Mouse (Mus musculus) bone marrow macrophage, adult 2 months (primary cell): ENCODE measurements at regions not wholly inside any gene's neighbourhood (a gene's known extent, or its start where the extent isn't known, plus 50 kb on each side); places are given as distances from the start of the nearest gene placed in this dataset.

Source experiments
- H3K27ac ChIP-seq: 2 replicates; pipeline ENCODE4 v1.5.1; 2012; ENCODE audit warnings: low read depth, low read length; ENCODE audit not compliant: insufficient read depth
- H3K4me1 ChIP-seq: 2 replicates; pipeline ENCODE4 v1.6.1; 2012; ENCODE audit warnings: low read length; ENCODE audit not compliant: control insufficient read depth, insufficient read depth
- H3K4me3 ChIP-seq: 2 replicates; pipeline ENCODE4 v1.5.1; 2012; ENCODE audit warnings: mild to moderate bottlenecking, low read length, moderate library complexity; ENCODE audit not compliant: insufficient read depth
- CTCF ChIP-seq: IDR thresholded peaks from 2 replicates; pipeline ENCODE4 v1.5.1; 2012; ENCODE audit warnings: low read depth, mild to moderate bottlenecking, low read length, moderate library complexity
- POLR2A ChIP-seq: IDR thresholded peaks from 2 replicates; pipeline ENCODE4 v1.6.1; 2012; ENCODE audit warnings: mild to moderate bottlenecking, low read depth, low read length, borderline replicate concordance

DNA sequence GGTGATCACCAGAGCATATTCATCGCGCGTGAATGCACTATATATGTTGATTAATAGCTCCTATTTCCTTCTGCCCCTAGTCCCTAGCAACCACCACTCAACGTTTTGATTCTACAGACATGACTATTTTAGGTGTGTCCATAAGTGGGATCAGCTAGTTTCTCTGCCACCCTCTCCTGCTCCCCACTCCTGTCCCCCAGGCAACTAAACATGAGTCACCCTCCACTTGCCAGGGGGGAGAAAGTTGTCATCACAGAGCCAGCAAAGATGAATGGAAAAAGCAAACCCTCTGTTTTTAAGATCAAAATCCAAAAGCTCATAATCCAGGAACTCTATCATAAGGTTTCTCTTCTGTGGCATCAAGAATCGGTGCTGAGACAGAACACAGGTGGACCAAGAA lies 59.4 kb upstream of the Rbbp6 start:
- TF ChIP-seq POLR2A (no peak), CTCF (no peak)

DNA sequence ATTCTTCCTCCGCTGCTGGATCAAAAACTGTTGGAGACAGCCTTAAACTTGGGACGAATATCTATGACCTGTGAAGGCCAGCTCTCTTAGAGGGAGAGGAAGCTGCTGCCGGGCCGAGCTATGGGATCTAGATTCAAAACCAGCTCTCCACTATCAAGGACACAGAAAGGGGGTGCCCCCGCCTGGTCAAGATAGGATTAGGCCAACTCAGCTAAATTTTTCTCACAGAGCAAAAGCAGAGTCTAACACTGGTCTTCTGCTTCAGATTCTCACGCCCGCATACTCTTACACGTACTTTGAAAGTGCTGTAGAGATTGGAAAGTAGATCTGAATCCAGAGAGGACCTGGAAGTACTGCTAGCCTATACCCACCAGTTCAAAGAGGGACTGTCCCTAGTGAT lies 56.2 kb upstream of the Rbbp6 start:
- no peaks in the 10 kb centered on the region for H3K4me1 ChIP-seq
- H3K27ac ChIP-seq = no peak overlapping the region
- TF ChIP-seq POLR2A (no peak), CTCF (no peak)
- H3K4me3 ChIP-seq = no peak overlapping the region

More for the DNA sequence above, 59.4 kb upstream of the Rbbp6 start:
- H3K27ac ChIP-seq = no peak overlapping the region
- no peak overlapping the region for H3K4me3 ChIP-seq
- H3K4me1 ChIP-seq = peaks cover 3% of the 10 kb centered on the region; the same call in 1 of the 2 replicates
